Mouse (Mus musculus): ENCODE data around the gene Sh3bp1. TPM values are rescaled to one million over a fixed set of nuclear protein-coding genes. Genes with fewer than 3 reads are reported as not detected.

Sh3bp1 gene
- total RNA-seq (2012; rRNA removed) (17.1 and 21.0 TPM in 2 replicates), polyA plus RNA-seq (2012; ENCODE audit: insufficient read depth in 1 of 2, insufficient read length in 2 of 2, low read depth in 1 of 2, low replicate concordance in 2 of 2, missing spikeins in 1 of 2) (10 to 100 TPM in 1 of 2 experiments, not detected in 1; 80.2 TPM)

DNA sequence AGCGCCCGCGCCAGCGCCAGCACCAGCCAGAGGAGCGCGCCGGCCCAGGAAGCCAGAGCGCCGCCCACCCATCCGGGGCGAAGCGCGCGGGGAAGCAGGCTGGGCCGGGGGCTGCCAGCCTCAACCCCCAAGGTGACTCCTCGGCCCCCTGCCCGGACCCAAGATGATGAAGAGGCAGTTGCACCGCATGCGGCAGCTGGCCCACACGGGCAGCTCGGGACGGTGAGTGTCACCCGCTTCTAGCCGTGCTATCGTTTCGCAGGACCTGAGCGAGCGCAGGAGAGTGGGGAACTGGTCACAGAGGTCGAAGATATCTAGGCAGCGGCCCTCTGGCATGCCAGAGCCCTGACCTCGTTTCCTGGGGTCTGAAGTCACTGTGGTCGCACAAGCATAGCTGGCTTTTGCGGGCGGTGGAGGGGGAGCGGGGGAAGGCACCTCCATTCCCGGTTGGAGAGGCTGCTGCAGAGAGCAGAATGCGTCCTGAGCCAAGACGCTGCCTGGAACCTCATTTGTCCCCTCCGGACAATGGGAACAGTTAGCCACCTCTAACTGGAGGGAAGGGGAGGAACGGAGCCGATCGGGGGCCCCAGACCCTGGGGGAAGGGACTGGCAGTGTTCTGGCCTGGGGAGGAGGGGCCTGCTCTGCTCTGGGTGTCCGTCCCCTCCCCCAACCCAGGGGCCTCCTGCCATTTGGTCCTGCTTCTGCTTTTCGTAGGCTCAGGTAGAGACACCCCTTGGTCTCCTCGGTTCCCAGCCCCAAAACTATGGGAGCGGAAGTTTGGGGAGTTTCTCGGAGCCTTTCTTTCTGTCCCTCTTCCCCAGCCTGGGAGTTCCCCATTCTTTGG, at the start of gene Sh3bp1:
Gene Sh3bp1, plus strand, starts transcription at position 29 of the 845 bp plus-strand sequence.
- Histone ChIP-seq H3K36me3 (ENCODE audit: control insufficient read depth in 1 of 2, insufficient read depth in 2 of 2, low read length in 2 of 2) (peaks cover 0 to 15% of the 10 kb centered on the region in 2 experiments; a peak in 2 of 4 replicates), H3K9ac (ENCODE audit: control insufficient read depth, low read depth, low read length, poor library complexity, severe bottlenecking) (peak within 1 kb of the TSS; percentile 91), H3K4me1 (ENCODE audit: control insufficient read depth in 1 of 2, insufficient read depth in 2 of 2, low read length in 2 of 2) (peaks cover 11 to 24% of the 10 kb centered on the region in 2 experiments), H3K79me2 (ENCODE audit: control insufficient read depth, insufficient read depth, low read length, poor library complexity) (peaks cover 12% of the 10 kb centered on the region), H3K9me3 (replicated peaks; ENCODE audit: insufficient read depth, low read length) (no peaks in the 10 kb centered on the region), H3K27me3 (ENCODE audit: control insufficient read depth in 1 of 2, insufficient read depth in 2 of 2, low read length in 2 of 2) (no peaks in the 10 kb centered on the region), H3K27ac (ENCODE audit: control insufficient read depth, low read depth, low read length) (peak within 1 kb of the TSS; percentile 68), H3K4me3 (ENCODE audit: control insufficient read depth in 1 of 2, insufficient read depth in 1 of 2, low read depth in 2 of 2, low read length in 2 of 2) (peak within 1 kb of the TSS; percentile 93 to 97)
- TF ChIP-seq CHD1 (IDR thresholded peaks at IDR 0.05; ENCODE audit: low read depth, low read length) (no peak), SIN3A (IDR thresholded peaks at IDR 0.05; ENCODE audit: low read length) (peak; percentile 41; the same call in 1 of the 2 replicates), USF2 (IDR thresholded peaks at IDR 0.05; ENCODE audit: borderline replicate concordance in 1 of 2, insufficient read depth in 1 of 2, low read depth in 1 of 2, low read length in 2 of 2) (no peak), GATA1 (IDR thresholded peaks at IDR 0.05; ENCODE audit: low read depth, low read length) (no peak), NRF1 (IDR thresholded peaks at IDR 0.05; ENCODE audit: insufficient read depth, low read depth, low read length, poor library complexity, severe bottlenecking) (peak; percentile 44; the same call in 1 of the 2 replicates), CTCF (IDR thresholded peaks at IDR 0.05 in 2 of 3, conservative IDR thresholded peaks at IDR 0.05 in 1 of 3; ENCODE audit: control insufficient read depth in 1 of 3, insufficient read depth in 1 of 3, low read depth in 2 of 3, low read length in 3 of 3, poor library complexity in 1 of 3, severe bottlenecking in 1 of 3) (no peak), POLR2AphosphoS5 (IDR thresholded peaks at IDR 0.05; ENCODE audit: borderline replicate concordance, low read depth, low read length) (no peak), HCFC1 (IDR thresholded peaks at IDR 0.05; ENCODE audit: low read depth, low read length) (peak; percentile 22; the same call in 1 of the 2 replicates), MXI1 (IDR thresholded peaks at IDR 0.05; ENCODE audit: low read depth, low read length) (peak; percentile 7; the same call in 1 of the 2 replicates), MAFK (IDR thresholded peaks at IDR 0.05; ENCODE audit: borderline replicate concordance, low read depth, low read length) (no peak), ZC3H11A (IDR thresholded peaks at IDR 0.05; ENCODE audit: low read depth, low read length) (no peak), MAX (IDR thresholded peaks at IDR 0.05; ENCODE audit: low read length) (0 out of 2 replicates have a peak, but pooled peaks have one; percentile 6), ELF1 (IDR thresholded peaks at IDR 0.05; ENCODE audit: low read depth, low read length) (no peak), MAZ (IDR thresholded peaks at IDR 0.05; ENCODE audit: low read depth, low read length) (no peak; the same call in 1 of the 2 replicates), NELFE (IDR thresholded peaks at IDR 0.05; ENCODE audit: low read depth, low read length) (peak; percentile 46; the same call in 1 of the 2 replicates), TAL1 (IDR thresholded peaks at IDR 0.05; ENCODE audit: low read length) (no peak), POLR2A (IDR thresholded peaks at IDR 0.05; ENCODE audit: control insufficient read depth in 1 of 2, insufficient read depth in 1 of 2, low read depth in 1 of 2, low read length in 2 of 2, poor library complexity in 1 of 2) (peak; percentile 64 to 81; a peak in 3 of 4 replicates)
- peak; percentile 86 for DNase-seq (ENCODE audit: low read depth, low spot score)
